Mouse (Mus musculus) CH12.LX (cell line): Measurements from ENCODE around the gene Htra2.

ENCODE experiments used
- CHD1 ChIP-seq: IDR thresholded peaks from 2 replicates; pipeline ENCODE4 v1.6.1; 2012; ENCODE audit warnings: low read depth, low read length, improper control_type of control experiment, inconsistent platforms
- MAFK ChIP-seq: IDR thresholded peaks from 2 replicates; pipeline ENCODE4 v1.6.1; 2011; ENCODE audit warnings: low read length, improper control_type of control experiment; ENCODE audit not compliant: insufficient replicate concordance
- RCOR1 ChIP-seq: conservative IDR thresholded peaks from 2 replicates; pipeline ENCODE4 v1.6.1; 2012; ENCODE audit warnings: low read depth, mild to moderate bottlenecking, inconsistent platforms, low read length, improper control_type of control experiment
- TCF12 ChIP-seq: IDR thresholded peaks from 2 replicates; pipeline ENCODE4 v1.6.1; 2014; ENCODE audit warnings: low read depth, mild to moderate bottlenecking, inconsistent platforms, low read length, improper control_type of control experiment

- TF ChIP-seq TCF12 (no peak), CHD1 (no peak), RCOR1 (no peak), MAFK (no peak)
These were observed 32.3 kb upstream of the Htra2 start for GRCm38 (mm10) chr6:83087205-83087925.
